Mouse (Mus musculus) layer of hippocampus, postnatal 10 days (tissue): ENCODE measurements around the gene Bola1. TPM values are rescaled to one million over a fixed set of nuclear protein-coding genes. Genes with fewer than 3 reads are reported as not detected.

Experiments used
- DNase-seq, 2 experiments: peaks; one replicate each; pipeline ENCODE4 v3.0.0; 2021; ENCODE audit warnings: low spot score in 2 of 2
- long read RNA-seq: library from polyadenylated mRNA; stranded (forward); transcript quantifications from one replicate; pipeline ENCODE4 v2.0.0, GENCODE M21; 2023
- total RNA-seq, 2 experiments: library from RNA; stranded (reverse); gene quantifications; 2 replicates each; pipeline ENCODE4 v1.2.3; 2021

Bola1 gene
- 10 to 100 TPM; 20.9 to 22.8 TPM for total RNA-seq
- long read RNA-seq, transcript Bola1-201 (2 exons, 729 nt), result major isoform, 30 of 42 reads
- long read RNA-seq, partial matches to known transcripts, result 0 of 42 reads
- long read RNA-seq, other reads (novel, unspliced or antisense), result 12 of 42 reads

GRCm38 (mm10) chr3:96219661-96220130 is at the start of gene Bola1, which contains the start of gene Hist2h2ab:
Bola1 (minus strand) TSS chr3:96219709.
Hist2h2ab (plus strand) TSS chr3:96219865.
- peak; percentile 73 to 82 for DNase-seq

GRCm38 (mm10) chr3:96268776-96269378 is 49.4 kb upstream of the Bola1 start:
- DNase-seq, result peak; percentile 38 to 39

GRCm38 (mm10) chr3:96268051-96268775 is 48.7 kb upstream of the Bola1 start, which contains the start of gene Hist2h3b:
Hist2h3b (plus strand) TSS chr3:96268654.
- peak; percentile 75 to 82 for DNase-seq

- DNase-seq, result no peak
Observed at GRCm38 (mm10) chr3:96267541-96267940, 48.0 kb upstream of the Bola1 start.

- DNase-seq, result no peak
Observed at GRCm38 (mm10) chr3:96266132-96266710, 46.7 kb upstream of the Bola1 start.

GRCm38 (mm10) chr3:96264404-96264949 is 45.0 kb upstream of the Bola1 start:
- no peak for DNase-seq

GRCm38 (mm10) chr3:96263558-96264403 is 44.3 kb upstream of the Bola1 start:
- DNase-seq, result peak; percentile 29 to 47

GRCm38 (mm10) chr3:96262979-96263550 is 43.6 kb upstream of the Bola1 start, which contains the start of gene Hist2h4:
Hist2h4 (minus strand) TSS chr3:96263311.
- peak; percentile 96 for DNase-seq

GRCm38 (mm10) chr3:96262216-96262875 is 42.8 kb upstream of the Bola1 start:
- peak; percentile 58 to 67 for DNase-seq

- DNase-seq, result no peak
Observed at GRCm38 (mm10) chr3:96261623-96262022, 42.1 kb upstream of the Bola1 start.

- no peak for DNase-seq
Observed at GRCm38 (mm10) chr3:96260220-96260619, 40.7 kb upstream of the Bola1 start.

- DNase-seq, result no peak
Observed at GRCm38 (mm10) chr3:96257190-96257589, 37.7 kb upstream of the Bola1 start.

GRCm38 (mm10) chr3:96255926-96256593 is 36.6 kb upstream of the Bola1 start:
- DNase-seq, result no peak

- DNase-seq, result peak in 1 of 2 experiments; percentile 26
Observed at GRCm38 (mm10) chr3:96254683-96255355, 35.3 kb upstream of the Bola1 start.

GRCm38 (mm10) chr3:96251787-96252186 is 32.3 kb upstream of the Bola1 start:
- DNase-seq, result no peak

- no peak for DNase-seq
Observed at GRCm38 (mm10) chr3:96250890-96251289, 31.4 kb upstream of the Bola1 start.

GRCm38 (mm10) chr3:96249034-96249345 is 29.5 kb upstream of the Bola1 start:
- DNase-seq, result no peak

- no peak for DNase-seq
Observed at GRCm38 (mm10) chr3:96248141-96249033, 28.9 kb upstream of the Bola1 start.
